Mouse (Mus musculus) bone marrow macrophage, adult 2 months (primary cell): ENCODE results near the gene Cd59a. TPM values are rescaled to one million over a fixed set of nuclear protein-coding genes. Genes with fewer than 3 reads are reported as not detected.
"Not testable (repeated sequence)": the region's sequence is repeated elsewhere in the genome, so short reads cannot be mapped to it uniquely, and the experiment has no call there.

Source experiments
- H3K27ac ChIP-seq: 2 replicates; pipeline ENCODE4 v1.5.1; 2012; ENCODE audit warnings: low read depth, low read length; ENCODE audit not compliant: insufficient read depth
- H3K4me1 ChIP-seq: 2 replicates; pipeline ENCODE4 v1.6.1; 2012; ENCODE audit warnings: low read length; ENCODE audit not compliant: control insufficient read depth, insufficient read depth
- H3K4me3 ChIP-seq: 2 replicates; pipeline ENCODE4 v1.5.1; 2012; ENCODE audit warnings: mild to moderate bottlenecking, low read length, moderate library complexity; ENCODE audit not compliant: insufficient read depth
- CTCF ChIP-seq: IDR thresholded peaks from 2 replicates; pipeline ENCODE4 v1.5.1; 2012; ENCODE audit warnings: low read depth, mild to moderate bottlenecking, low read length, moderate library complexity
- POLR2A ChIP-seq: IDR thresholded peaks from 2 replicates; pipeline ENCODE4 v1.6.1; 2012; ENCODE audit warnings: mild to moderate bottlenecking, low read depth, low read length, borderline replicate concordance
- polyA plus RNA-seq: library from polyadenylated mRNA; stranded (reverse); fragments of >200 nt; gene quantifications from 2 replicates; pipeline ENCODE4 v1.2.4, GENCODE M21; 2012; ENCODE audit not compliant: missing spikeins, insufficient read depth, insufficient read length

The Cd59a gene
- polyA plus RNA-seq, 1 experiment = 17.4 TPM

DNA sequence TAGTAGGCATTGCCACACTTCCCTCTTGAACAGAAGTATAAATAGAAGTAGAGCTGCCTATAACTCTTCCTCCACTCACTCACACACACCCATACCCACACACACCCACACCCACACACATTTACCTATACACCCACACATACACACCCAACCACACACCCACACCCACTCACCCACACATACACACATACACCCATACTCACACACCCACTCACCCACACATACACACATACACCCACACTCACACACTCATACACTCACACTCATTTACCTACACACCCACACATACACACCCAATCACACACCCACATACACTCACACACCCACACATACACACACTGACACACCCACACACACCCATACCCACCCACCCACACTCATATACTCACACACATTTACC, 13.1 kb upstream of the Cd59a start:
- Histone ChIP-seq H3K27ac (no peak overlapping the region), H3K4me1 (peaks cover 6% of the 10 kb centered on the region), H3K4me3 (no peak overlapping the region)
- TF ChIP-seq POLR2A = no peak

DNA sequence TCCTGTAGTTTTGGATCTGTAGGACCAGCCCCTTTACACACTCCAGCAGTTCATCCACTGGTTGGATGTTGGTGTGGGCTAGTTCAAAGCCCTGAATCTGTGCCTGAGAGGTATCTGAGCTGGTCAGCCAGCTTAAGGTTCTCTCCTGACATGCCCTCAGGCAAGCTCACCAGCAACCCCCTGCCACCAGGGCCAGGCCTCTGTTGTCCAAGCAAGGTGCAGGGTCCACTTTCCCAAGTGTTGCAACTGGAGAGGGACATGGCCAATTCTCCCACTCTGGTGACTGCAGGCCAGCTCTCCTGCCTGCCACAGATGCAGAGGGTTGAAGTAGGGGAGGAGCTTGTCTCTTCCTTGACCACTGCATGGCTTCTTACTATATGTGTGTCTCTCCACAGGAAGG, 11.6 kb upstream of the Cd59a start:
- not testable (repeated sequence) for H3K4me1 ChIP-seq, H3K27ac ChIP-seq, H3K4me3 ChIP-seq

DNA sequence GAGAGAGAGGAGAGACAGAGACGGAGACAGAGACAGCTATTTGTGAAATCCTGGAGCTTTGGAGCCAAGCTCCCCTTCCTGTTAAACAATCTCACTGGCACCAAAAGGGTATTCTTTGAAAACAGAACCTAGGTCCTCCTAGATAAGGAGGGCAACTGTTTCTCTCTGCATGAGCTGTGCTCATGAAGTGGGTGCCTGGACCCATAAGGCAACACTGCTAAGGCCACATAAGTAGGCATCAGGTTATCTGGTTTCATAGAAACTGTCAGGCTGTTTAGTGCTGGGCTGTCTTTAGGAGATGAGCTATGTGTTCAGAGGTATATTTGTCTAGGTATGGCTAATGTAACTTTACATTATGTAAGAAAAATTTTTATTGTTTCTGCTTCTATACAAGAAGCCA, 8.0 kb upstream of the Cd59a start:
- H3K4me3 ChIP-seq, H3K27ac ChIP-seq, H3K4me1 ChIP-seq: not testable (repeated sequence)

DNA sequence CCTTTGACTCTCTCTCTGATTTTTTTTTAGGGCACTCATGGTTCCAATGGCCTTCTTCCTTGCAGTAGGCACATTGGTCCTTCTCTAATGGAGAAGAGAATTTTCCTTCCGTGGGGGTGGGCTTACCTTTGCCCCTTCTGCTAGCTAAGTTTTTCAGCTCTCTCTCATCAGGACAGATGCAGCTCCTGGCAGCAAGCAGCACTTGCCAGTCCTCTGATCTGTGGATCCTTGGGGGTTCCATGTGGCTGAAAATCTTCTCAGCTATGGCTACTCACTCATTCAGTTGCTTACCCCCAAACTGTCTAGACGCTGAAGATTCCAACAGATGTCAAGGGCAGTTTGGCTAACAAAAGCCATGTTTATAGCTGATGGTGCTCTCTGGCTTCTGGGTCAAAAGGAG, 2.3 kb upstream of the Cd59a start:
- Histone ChIP-seq H3K4me3 (no peak overlapping the region), H3K4me1 (peaks cover 2% of the 10 kb centered on the region; the same call in 1 of the 2 replicates), H3K27ac (no peak overlapping the region)
- TF ChIP-seq CTCF = no peak
- TF ChIP-seq POLR2A = no peak

DNA sequence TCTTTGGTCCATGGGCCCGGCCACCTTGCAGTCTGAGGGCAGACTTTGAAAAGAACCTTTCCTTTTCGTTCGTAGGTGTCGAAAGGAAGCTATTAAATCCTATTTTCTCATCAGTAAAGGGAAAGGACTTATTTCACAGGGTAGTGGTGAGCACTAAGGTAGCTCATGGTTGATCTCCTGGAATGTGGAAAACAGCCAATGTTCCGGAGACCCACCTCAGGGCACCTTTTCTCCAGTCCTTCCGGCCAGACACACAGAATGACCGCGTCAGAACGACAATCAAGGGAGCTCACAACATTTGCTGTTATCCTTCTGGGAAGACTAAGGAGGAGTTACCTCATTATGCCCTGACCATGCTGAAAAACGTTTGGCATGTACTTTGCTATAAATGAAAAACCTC, 655 bp downstream of the Cd59a start:
- no peak overlapping the region for H3K27ac ChIP-seq
- peak overlapping the region; percentile 83 for H3K4me3 ChIP-seq
- TF ChIP-seq POLR2A (no peak), CTCF (no peak)
- peaks cover 2% of the 10 kb centered on the region; the same call in 1 of the 2 replicates for H3K4me1 ChIP-seq

DNA sequence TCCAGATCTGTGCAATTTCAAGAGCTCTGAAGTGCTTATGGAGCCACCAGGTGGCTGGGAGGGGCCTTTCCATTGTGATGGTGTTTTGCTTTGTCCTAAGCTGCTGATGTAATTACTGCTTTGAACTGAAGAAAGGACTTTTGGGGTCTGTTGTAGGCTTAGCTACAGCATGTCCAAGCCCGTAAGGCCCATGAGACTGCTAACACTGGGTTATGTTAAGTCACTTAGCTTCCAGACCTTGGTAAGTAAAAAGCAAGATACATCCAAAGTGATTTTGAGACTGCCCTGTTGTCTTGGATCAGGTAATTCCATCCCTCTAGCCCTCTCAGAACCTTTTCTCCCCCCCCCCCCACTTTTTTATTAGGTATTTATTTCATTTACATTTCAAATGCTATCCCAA, 1.2 kb downstream of the Cd59a start:
- not testable (repeated sequence) for H3K4me3 ChIP-seq, H3K4me1 ChIP-seq, H3K27ac ChIP-seq

DNA sequence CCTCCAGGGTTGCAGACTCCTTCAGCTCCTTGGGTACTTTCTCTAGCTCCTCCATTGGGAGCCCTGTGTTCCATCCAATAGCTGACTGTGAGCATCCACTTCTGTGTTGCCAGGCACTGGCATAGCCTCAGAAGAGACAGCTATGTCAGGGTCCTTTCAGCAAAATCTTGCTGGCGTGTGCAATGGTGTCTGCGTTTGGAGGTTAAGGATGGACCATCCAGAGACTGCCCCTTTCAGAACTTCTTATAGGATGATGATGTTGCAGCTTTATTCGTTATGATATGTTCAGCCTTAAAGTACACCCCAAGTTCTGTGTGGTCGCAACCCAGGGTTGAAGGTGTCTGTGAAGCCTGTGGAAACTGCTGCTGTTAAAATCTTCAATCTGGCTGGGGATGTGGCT, 1.8 kb downstream of the Cd59a start:
- H3K4me1 ChIP-seq, H3K27ac ChIP-seq: not testable (repeated sequence)

DNA sequence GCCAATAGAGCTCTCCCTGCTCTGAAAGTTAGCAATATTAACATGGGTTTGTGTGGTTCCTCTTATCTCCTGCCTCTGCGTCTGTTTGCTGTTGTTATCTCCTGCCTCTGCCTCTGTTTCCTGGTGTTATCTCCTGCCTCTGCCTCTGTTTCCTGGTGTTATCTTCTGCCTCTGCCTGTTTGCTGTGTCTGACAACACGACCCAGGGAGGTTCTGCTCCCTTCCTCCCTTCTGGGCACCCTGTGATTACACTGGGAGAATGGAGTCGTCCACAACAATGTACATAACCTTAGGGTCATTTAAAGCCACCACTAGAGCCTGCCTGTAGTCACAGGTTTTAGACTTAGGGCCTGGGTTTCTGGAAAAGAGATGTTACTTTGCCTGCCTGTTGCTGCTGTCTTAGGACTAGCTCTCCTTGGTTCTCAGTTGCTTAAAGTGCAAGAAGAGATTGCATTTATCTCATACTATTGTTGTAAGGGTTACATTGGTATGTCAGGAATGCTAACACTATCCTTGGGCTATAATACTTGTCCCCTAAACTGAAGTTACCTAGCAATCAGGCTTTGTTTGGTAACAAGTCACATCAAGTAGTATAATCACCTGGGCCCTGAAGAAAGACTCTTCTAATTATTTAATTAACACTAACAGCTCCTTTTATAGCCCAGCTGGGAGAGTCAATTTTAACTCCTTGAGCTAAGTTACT, 3.1 kb downstream of the Cd59a start:
- H3K4me1 ChIP-seq = peaks cover 2% of the 10 kb centered on the region; the same call in 1 of the 2 replicates

More for the DNA sequence above, 1.8 kb downstream of the Cd59a start:
- not testable (repeated sequence) for H3K4me3 ChIP-seq

DNA sequence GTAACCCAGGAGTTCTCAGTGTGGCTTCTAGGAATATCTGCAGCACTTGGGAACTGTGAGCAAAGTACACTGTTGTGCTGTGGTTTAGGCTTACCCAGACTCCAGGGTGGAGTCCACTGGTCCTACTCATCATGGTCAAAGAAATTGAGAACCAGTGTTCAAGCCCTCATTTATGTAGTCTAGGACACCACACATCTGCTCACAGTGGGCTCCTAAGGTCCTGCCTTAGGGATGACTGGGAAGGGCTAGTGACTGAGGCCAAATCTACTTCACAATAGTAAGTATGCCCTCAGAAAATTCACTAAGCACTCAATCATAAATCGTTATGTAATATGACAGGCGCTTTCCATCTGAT, 3.6 kb downstream of the Cd59a start:
- Histone ChIP-seq H3K27ac (no peak overlapping the region), H3K4me3 (no peak overlapping the region), H3K4me1 (peaks cover 2% of the 10 kb centered on the region; the same call in 1 of the 2 replicates)
- TF ChIP-seq CTCF (no peak), POLR2A (no peak)

More for the DNA sequence above, 3.1 kb downstream of the Cd59a start:
- no peak overlapping the region for H3K4me3 ChIP-seq
- TF ChIP-seq CTCF = no peak
- no peak for TF ChIP-seq POLR2A
- H3K27ac ChIP-seq = no peak overlapping the region

DNA sequence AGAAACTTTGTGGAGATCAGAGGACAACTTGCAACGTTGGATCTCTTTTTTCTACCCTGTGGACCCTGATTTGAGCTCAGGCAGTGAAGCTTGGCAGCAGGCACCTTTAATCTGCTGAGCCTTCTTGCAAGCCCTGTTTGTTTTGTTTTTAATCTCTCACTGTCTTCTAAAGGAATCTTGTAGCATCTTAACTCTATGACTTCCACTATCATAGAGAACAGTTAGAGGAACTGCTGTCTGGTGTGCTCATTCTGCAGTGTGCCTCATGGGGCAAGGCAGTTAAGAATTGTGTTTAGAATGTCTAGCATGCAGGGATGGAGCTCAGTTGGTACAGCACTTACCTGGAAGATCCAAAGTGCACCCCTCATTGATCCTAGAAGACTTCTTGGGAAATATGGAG, 4.3 kb downstream of the Cd59a start:
- Histone ChIP-seq H3K4me1 (peaks cover 6% of the 10 kb centered on the region; the same call in 1 of the 2 replicates), H3K27ac (no peak overlapping the region), H3K4me3 (no peak overlapping the region)
- TF ChIP-seq CTCF (no peak), POLR2A (no peak)

DNA sequence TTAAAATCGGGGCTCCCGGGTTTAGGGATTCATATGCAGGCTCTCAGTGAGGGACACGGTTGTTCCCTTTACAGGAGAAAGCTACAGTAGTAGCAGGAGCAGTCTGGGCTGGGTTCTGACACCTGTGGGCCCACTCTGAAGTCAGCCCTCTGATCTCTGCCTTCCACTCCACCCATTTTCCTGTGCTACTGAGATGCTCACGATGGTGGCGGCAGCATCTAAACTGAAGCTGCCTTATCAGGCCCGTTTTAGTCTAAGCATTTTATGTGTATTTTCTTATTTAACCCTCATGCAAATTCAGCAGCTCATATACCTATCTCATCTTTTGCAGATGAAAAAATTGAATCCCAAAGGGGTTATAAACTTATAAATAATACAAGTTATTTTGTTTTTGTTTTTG, 9.2 kb downstream of the Cd59a start:
- no peak overlapping the region for H3K27ac ChIP-seq
- no peak overlapping the region for H3K4me3 ChIP-seq
- peaks cover 14% of the 10 kb centered on the region for H3K4me1 ChIP-seq
- TF ChIP-seq POLR2A = no peak

DNA sequence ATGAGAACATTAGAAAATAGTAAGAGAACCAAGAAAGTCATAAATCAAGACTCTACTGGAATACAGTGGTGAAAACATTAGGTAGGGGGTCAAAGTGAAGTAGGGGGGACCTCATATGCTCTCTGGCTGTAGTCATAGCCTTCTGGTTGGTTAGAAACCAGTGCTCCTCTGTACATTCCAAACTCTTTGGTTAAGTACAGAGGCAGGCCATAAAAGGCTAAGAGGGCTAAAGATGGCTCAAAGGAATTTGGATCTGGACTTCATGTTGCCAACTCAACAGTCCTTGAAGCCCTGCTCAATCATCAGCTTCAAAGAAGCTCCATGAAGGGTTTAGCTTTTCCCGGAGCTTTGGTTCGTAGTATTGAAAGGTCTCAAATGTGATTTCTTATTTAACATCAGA, 13.4 kb downstream of the Cd59a start:
- not testable (repeated sequence) for H3K4me3 ChIP-seq
- H3K4me1 ChIP-seq = peaks cover 28% of the 10 kb centered on the region
- H3K27ac ChIP-seq = peak overlapping the region; percentile 71; the same call in 1 of the 2 replicates
